Mouse (Mus musculus) liver, adult 2 months (tissue): ENCODE measurements around the gene Pnpla1.

Source experiments
- CTCF ChIP-seq: fragments of 200-500 bp; IDR thresholded peaks from 2 replicates; pipeline ENCODE4 v1.5.1; 2011; ENCODE audit warnings: low read depth, low read length, control low read depth
- POLR2A ChIP-seq: fragments of 200-500 bp; IDR thresholded peaks from 2 replicates; pipeline ENCODE4 v1.6.1; 2011; ENCODE audit warnings: low read length, control low read depth; ENCODE audit not compliant: insufficient read depth; ENCODE audit errors: extremely low read depth

DNA sequence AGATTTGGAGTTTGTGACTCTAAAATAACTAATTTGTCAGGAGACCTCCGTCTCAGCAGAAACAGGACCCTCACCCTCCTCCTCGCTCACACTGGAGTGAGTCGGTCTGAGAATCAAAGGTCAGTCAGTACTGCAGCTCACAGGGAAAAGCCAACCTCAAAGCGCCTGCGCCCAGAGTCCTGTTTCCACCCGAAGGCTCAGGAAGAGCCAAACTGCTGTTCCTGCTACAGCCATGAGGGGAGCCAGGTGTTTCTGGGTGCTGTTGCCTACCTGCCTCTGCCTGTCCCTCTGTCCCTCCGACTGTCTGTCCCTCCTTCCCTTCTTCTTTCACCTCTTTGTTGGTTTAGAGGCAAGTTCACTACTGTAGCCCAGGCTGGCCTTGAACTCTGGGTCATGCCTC is 51.9 kb downstream of the Pnpla1 start:
- TF ChIP-seq POLR2A (no peak), CTCF (peak; percentile 70)
